Mouse (Mus musculus): ENCODE measurements around the gene Cuedc1.
A peak's percentile ranks its signal among the peaks of the same experiment; 100 is the strongest.

Cuedc1 gene

GRCm38 (mm10) chr11:88204593-88205368 lies 106.9 kb downstream of the Cuedc1 start:
- peak in 1 of 2 experiments; percentile 37 for DNase-seq

- DNase-seq, result peak in 1 of 2 experiments; percentile 58
These were observed 108.7 kb downstream of the Cuedc1 start for GRCm38 (mm10) chr11:88206576-88206975.

DNA sequence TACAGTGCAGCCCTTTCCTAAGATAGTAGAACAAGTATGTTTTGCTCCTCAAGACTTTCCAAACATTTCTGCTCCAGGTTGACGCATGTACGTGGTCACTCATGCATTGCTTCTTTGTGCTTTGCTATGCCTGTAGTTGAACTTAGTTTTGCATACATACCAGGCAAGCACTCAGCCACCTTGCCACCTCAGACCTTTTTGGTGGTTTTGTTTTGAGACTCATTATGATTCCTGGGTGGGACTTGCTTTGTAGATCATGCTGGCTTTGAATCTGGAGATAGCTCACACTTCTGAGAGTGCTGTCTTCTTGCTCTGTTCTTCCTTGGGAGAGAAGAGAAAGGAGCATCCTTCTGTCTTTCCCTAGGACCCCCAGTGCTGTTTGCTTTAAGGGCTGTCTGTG lies 109.8 kb downstream of the Cuedc1 start:
- no peak for DNase-seq

DNA sequence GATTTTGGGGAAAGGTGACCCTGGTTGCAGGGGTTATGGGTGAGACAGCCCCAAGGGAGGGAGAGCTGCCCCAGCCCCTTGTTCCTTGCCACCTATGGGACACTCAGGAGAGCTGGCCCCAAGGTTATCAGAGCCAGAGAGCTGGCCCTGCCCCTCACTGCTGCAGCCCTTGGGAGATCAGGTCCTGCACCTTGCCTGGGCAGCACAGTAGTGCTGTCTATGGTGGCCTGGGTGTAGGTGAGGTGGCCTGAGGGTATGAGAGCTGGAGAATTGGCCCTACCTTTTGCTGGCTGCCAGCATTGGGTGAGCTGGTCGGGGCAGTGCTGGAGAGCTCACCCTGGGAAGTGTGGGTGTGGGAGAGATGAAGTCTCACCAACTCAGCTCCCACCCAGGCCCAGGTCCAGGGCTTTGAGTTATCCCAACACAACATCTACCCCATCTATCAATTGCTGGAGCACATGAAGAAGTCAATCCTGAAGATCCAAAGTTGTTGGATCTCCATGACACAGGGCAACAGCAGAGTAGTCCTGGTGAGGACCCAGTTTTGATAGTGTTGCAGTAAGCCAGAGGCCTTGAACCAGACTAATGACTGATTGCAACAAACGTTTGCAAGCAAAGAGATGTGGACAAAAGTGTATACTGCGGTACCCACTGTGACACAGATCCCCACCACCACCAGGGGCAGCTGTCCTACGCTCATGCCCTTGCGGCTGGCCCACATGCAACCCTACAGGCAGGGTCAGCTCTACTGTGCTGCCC lies 114.1 kb downstream of the Cuedc1 start:
- no peak for DNase-seq

DNA sequence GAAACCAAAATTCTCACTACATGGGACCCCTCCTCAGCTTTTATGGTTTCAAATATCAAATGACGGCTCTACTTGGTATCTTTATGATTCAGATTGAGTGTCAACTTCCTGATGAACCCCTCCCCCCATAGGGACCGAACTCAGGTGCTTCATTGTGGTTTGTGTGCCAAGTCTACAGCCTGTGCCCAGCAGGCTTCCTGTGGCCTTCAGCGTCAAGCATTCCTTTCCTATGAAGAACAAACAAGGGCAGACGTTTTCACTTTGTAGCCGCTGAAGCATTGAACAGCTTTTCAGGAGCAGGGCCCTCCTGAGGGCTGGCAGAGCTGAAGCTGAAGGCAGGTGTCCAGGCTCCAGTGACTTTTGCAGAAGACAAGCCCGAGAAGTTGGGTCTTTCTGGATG lies 115.9 kb downstream of the Cuedc1 start:
- peak in 1 of 2 experiments; percentile 26 for DNase-seq

DNA sequence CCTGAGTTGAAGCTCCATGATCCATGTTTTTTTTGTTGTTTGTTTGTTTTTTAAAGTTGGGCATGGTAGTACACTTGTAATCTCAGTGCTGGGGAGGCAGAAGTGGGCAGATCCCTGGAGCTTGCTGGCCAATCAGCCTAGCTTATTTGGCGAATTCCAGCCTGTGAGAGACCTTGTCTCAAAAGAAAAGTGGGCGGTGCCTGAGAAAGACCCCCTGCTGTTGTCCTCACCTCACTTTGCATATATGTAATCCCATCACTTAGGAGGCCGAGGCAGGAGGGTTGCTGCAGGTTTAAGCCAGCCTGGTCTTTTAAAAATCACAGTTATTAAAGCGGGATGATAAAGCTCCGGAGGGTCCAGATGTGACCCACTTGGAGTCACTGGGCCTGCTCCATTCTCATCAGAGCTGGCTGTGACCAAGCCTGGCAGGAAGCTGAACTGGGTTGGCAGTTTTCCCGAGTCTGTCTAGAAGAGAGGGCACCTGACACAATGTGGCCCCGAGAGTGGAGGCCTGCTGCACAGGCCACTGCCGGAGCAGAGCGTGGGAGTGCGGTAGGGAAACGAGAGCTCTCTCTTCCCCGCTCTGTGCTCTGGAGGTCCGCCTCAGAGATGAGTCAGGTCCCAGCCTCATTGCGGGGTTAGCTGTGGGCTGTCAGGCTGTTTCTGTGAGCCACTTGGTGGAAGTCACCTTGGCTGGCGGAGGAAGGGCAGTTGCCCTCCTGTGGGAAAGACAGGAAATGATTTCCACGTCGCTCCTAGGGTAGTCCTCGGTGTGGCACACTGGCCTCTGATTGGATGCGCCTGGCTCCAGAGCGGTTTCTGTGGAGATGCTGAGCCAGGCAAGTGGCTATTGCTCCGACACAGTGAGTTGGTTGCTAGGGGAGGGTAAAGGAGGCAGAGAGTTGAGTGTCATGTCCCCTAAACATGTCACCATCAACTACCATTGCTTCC lies 117.3 kb downstream of the Cuedc1 start:
- DNase-seq, result peak; percentile 54 to 61

- peak; percentile 55 to 80 for DNase-seq
These were observed 118.4 kb downstream of the Cuedc1 start for GRCm38 (mm10) chr11:88216231-88216685.

GRCm38 (mm10) chr11:88218155-88218554 lies 120.3 kb downstream of the Cuedc1 start:
- no peak for DNase-seq

DNA sequence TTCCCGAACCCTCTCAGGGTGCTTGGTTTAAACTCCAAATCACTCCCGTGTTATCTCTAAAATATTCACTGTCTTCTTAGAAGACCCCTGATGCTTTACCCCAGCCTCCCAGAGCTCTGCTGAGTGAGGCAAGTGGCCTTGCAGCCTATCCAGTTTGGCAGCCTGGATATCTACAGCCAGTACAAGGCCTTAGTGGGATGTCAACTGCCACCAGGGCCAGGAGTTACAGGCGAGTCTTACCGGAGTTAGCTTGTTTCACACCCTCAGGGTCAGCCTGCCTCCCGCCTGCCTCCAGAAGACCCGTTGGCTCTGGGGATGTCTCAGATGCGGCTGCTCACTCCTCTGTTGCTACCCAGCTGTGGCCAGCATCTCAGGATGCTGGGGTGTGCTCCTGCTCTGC lies 120.7 kb downstream of the Cuedc1 start:
- no peak for DNase-seq

- DNase-seq, result no peak
These were observed 124.1 kb downstream of the Cuedc1 start for GRCm38 (mm10) chr11:88221929-88222475.

- DNase-seq, result no peak
These were observed 129.4 kb downstream of the Cuedc1 start for GRCm38 (mm10) chr11:88227001-88227957.

- DNase-seq, result peak in 1 of 2 experiments; percentile 28
These were observed 133.4 kb downstream of the Cuedc1 start for GRCm38 (mm10) chr11:88231213-88231790.

- peak; percentile 45 to 54 for DNase-seq
These were observed 135.9 kb downstream of the Cuedc1 start for GRCm38 (mm10) chr11:88233528-88234427.

DNA sequence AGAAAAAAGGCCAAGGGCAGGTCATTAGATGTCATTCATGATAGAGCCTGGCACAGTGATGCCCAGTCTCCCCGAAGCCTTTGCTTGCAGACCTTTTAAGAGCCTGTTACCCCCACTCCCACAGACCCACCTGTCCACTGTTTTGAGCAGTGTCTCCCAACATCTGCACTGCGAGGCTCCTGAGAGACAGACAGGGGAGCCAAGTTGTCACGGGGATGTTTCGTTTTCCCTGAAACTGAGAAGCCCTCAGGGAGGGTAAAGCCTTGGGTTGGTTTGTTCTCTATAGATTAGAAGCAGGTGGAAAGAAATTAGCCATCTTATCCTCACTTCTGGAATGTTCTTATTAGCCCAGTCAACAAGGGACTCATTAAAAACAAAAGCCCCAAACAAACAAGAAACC lies 136.9 kb downstream of the Cuedc1 start:
- DNase-seq, result peak in 1 of 2 experiments; percentile 20

GRCm38 (mm10) chr11:88235221-88236203 lies 137.7 kb downstream of the Cuedc1 start:
- DNase-seq, result peak; percentile 74 to 80

DNA sequence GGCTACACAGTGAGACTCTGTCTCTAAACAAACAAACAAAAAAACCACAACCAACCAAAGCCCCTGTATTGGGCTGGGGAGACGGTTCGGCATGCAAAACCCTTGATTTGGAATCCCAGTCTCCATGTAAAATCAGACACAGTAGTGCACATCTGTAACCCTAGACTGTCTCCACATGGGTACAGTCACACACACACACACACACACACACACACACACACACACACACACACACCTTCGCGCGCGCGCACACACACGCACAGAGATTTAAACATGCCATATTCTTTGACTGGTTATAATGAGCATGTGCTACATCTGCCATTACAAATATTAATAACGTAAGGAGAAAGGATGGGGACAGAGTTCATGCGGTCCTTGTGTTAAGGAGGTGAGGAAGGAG lies 142.4 kb downstream of the Cuedc1 start:
- no peak for DNase-seq

- DNase-seq, result no peak
These were observed 143.0 kb downstream of the Cuedc1 start for GRCm38 (mm10) chr11:88240736-88241353.

Data from kidney, postnatal 36 days (tissue).